Mouse (Mus musculus): ENCODE data around the gene Gpank1. TPM values are rescaled to one million over a fixed set of nuclear protein-coding genes. Genes with fewer than 3 reads are reported as not detected.

The Gpank1 gene
- polyA plus RNA-seq, 1 experiment from 2014 or later, result 22.3 TPM

GRCm38 (mm10) chr17:35083929-35084497, 37.2 kb upstream of the Gpank1 start:
- no peaks in the 10 kb centered on the region for H3K36me3 ChIP-seq (ENCODE audit: insufficient read depth, low read length)
- 66% methylated on average over 3 of the region's 3 CpGs for WGBS

GRCm38 (mm10) chr17:35085208-35085865, 35.9 kb upstream of the Gpank1 start, which contains the start of gene Ly6g6f:
Gene Ly6g6f (minus strand): TSS chr17:35085610.
- no peak within 1 kb of the TSS for H3K9ac ChIP-seq (replicated peaks; ENCODE audit: low read length)
- no peaks in the 10 kb centered on the region for H3K27me3 ChIP-seq (ENCODE audit: insufficient read depth, low read length)
- ATAC-seq (ENCODE audit: low FRiP score, low TSS enrichment), result no peak
- H3K4me1 ChIP-seq (ENCODE audit: insufficient read depth, low read length), result peaks cover 7% of the 10 kb centered on the region
- H3K4me3 ChIP-seq (ENCODE audit: low read length), result no peak within 1 kb of the TSS
- no peaks in the 10 kb centered on the region for H3K9me3 ChIP-seq (ENCODE audit: low read length)
- no peak within 1 kb of the TSS for H3K27ac ChIP-seq (ENCODE audit: low read length)
- H3K4me2 ChIP-seq (replicated peaks; ENCODE audit: low read depth, low read length), result no peak within 1 kb of the TSS
- 74% methylated on average over 7 of the region's 7 CpGs for WGBS
- H3K36me3 ChIP-seq (ENCODE audit: insufficient read depth, low read length), result no peaks in the 10 kb centered on the region

More at GRCm38 (mm10) chr17:35083929-35084497, 37.2 kb upstream of the Gpank1 start:
- H3K27me3 ChIP-seq (ENCODE audit: insufficient read depth, low read length), result no peaks in the 10 kb centered on the region
- no peak for ATAC-seq (ENCODE audit: low FRiP score, low TSS enrichment)
- H3K9ac ChIP-seq (replicated peaks; ENCODE audit: low read length), result no peak overlapping the region
- H3K9me3 ChIP-seq (ENCODE audit: low read length), result no peaks in the 10 kb centered on the region
- no peak overlapping the region for H3K27ac ChIP-seq (ENCODE audit: low read length)
- H3K4me2 ChIP-seq (replicated peaks; ENCODE audit: low read depth, low read length), result no peak overlapping the region
- H3K4me1 ChIP-seq (ENCODE audit: insufficient read depth, low read length), result no peaks in the 10 kb centered on the region
- H3K4me3 ChIP-seq (ENCODE audit: low read length), result no peak overlapping the region

GRCm38 (mm10) chr17:35088151-35088550, 33.1 kb upstream of the Gpank1 start:
- Histone ChIP-seq H3K27me3 (ENCODE audit: insufficient read depth, low read length) (no peaks in the 10 kb centered on the region), H3K4me3 (ENCODE audit: low read length) (no peak overlapping the region), H3K9me3 (ENCODE audit: low read length) (no peaks in the 10 kb centered on the region), H3K36me3 (ENCODE audit: insufficient read depth, low read length) (peaks cover 16% of the 10 kb centered on the region), H3K27ac (ENCODE audit: low read length) (no peak overlapping the region), H3K4me1 (ENCODE audit: insufficient read depth, low read length) (peaks cover 21% of the 10 kb centered on the region), H3K4me2 (replicated peaks; ENCODE audit: low read depth, low read length) (no peak overlapping the region), H3K9ac (replicated peaks; ENCODE audit: low read length) (no peak overlapping the region)
- ATAC-seq (ENCODE audit: low FRiP score, low TSS enrichment), result no peak
- WGBS, result 51% methylated on average over 2 of the region's 2 CpGs

GRCm38 (mm10) chr17:35088825-35089644, 32.2 kb upstream of the Gpank1 start, which contains the start of gene Abhd16a:
Gene Abhd16a (plus strand): TSS chr17:35089263.
- Histone ChIP-seq H3K9me3 (ENCODE audit: low read length) (no peaks in the 10 kb centered on the region), H3K4me3 (ENCODE audit: low read length) (peak within 1 kb of the TSS; percentile 73), H3K4me2 (replicated peaks; ENCODE audit: low read depth, low read length) (peak within 1 kb of the TSS; percentile 81), H3K36me3 (ENCODE audit: insufficient read depth, low read length) (peaks cover 18% of the 10 kb centered on the region), H3K27me3 (ENCODE audit: insufficient read depth, low read length) (no peaks in the 10 kb centered on the region), H3K27ac (ENCODE audit: low read length) (peak within 1 kb of the TSS; percentile 97), H3K4me1 (ENCODE audit: insufficient read depth, low read length) (peaks cover 21% of the 10 kb centered on the region), H3K9ac (replicated peaks; ENCODE audit: low read length) (peak within 1 kb of the TSS; percentile 91)
- 3% methylated on average over 61 of the region's 67 CpGs for WGBS
- ATAC-seq (ENCODE audit: low FRiP score, low TSS enrichment), result peak; percentile 97

GRCm38 (mm10) chr17:35090166-35090932, 30.9 kb upstream of the Gpank1 start:
- Histone ChIP-seq H3K4me1 (ENCODE audit: insufficient read depth, low read length) (peaks cover 21% of the 10 kb centered on the region), H3K9ac (replicated peaks; ENCODE audit: low read length) (peak overlapping the region; percentile 91), H3K4me3 (ENCODE audit: low read length) (peak overlapping the region; percentile 73), H3K4me2 (replicated peaks; ENCODE audit: low read depth, low read length) (peak overlapping the region; percentile 81), H3K27me3 (ENCODE audit: insufficient read depth, low read length) (no peaks in the 10 kb centered on the region), H3K9me3 (ENCODE audit: low read length) (no peaks in the 10 kb centered on the region), H3K36me3 (ENCODE audit: insufficient read depth, low read length) (peaks cover 29% of the 10 kb centered on the region), H3K27ac (ENCODE audit: low read length) (peak overlapping the region; percentile 97; the same call in 1 of the 2 replicates)
- 61% methylated on average over 8 of the region's 8 CpGs for WGBS
- ATAC-seq (ENCODE audit: low FRiP score, low TSS enrichment), result no peak

GRCm38 (mm10) chr17:35092403-35093198, 28.7 kb upstream of the Gpank1 start:
- peaks cover 48% of the 10 kb centered on the region for H3K36me3 ChIP-seq (ENCODE audit: insufficient read depth, low read length)

GRCm38 (mm10) chr17:35094475-35095365, 26.5 kb upstream of the Gpank1 start:
- H3K4me2 ChIP-seq (replicated peaks; ENCODE audit: low read depth, low read length), result no peak overlapping the region
- H3K4me1 ChIP-seq (ENCODE audit: insufficient read depth, low read length), result peaks cover 23% of the 10 kb centered on the region
- ATAC-seq (ENCODE audit: low FRiP score, low TSS enrichment), result no peak
- H3K36me3 ChIP-seq (ENCODE audit: insufficient read depth, low read length), result peaks cover 60% of the 10 kb centered on the region
- H3K9me3 ChIP-seq (ENCODE audit: low read length), result no peaks in the 10 kb centered on the region
- H3K9ac ChIP-seq (replicated peaks; ENCODE audit: low read length), result no peak overlapping the region
- H3K4me3 ChIP-seq (ENCODE audit: low read length), result no peak overlapping the region
- H3K27ac ChIP-seq (ENCODE audit: low read length), result no peak overlapping the region
- WGBS, result 90% methylated on average over 15 of the region's 15 CpGs
- H3K27me3 ChIP-seq (ENCODE audit: insufficient read depth, low read length), result no peaks in the 10 kb centered on the region

More at GRCm38 (mm10) chr17:35092403-35093198, 28.7 kb upstream of the Gpank1 start:
- H3K4me2 ChIP-seq (replicated peaks; ENCODE audit: low read depth, low read length), result no peak overlapping the region
- no peak for ATAC-seq (ENCODE audit: low FRiP score, low TSS enrichment)
- peak overlapping the region; percentile 53; the same call in 1 of the 2 replicates for H3K27ac ChIP-seq (ENCODE audit: low read length)
- no peaks in the 10 kb centered on the region for H3K9me3 ChIP-seq (ENCODE audit: low read length)
- no peak overlapping the region for H3K9ac ChIP-seq (replicated peaks; ENCODE audit: low read length)
- peaks cover 23% of the 10 kb centered on the region for H3K4me1 ChIP-seq (ENCODE audit: insufficient read depth, low read length)
- 75% methylated on average over 14 of the region's 14 CpGs for WGBS
- H3K4me3 ChIP-seq (ENCODE audit: low read length), result no peak overlapping the region
- no peaks in the 10 kb centered on the region for H3K27me3 ChIP-seq (ENCODE audit: insufficient read depth, low read length)

- Histone ChIP-seq H3K4me2 (replicated peaks; ENCODE audit: low read depth, low read length) (no peak overlapping the region), H3K27me3 (ENCODE audit: insufficient read depth, low read length) (no peaks in the 10 kb centered on the region), H3K4me1 (ENCODE audit: insufficient read depth, low read length) (peaks cover 28% of the 10 kb centered on the region), H3K4me3 (ENCODE audit: low read length) (no peak overlapping the region), H3K9ac (replicated peaks; ENCODE audit: low read length) (peak overlapping the region; percentile 35; the same call in 1 of the 2 replicates), H3K9me3 (ENCODE audit: low read length) (no peaks in the 10 kb centered on the region), H3K36me3 (ENCODE audit: insufficient read depth, low read length) (peaks cover 72% of the 10 kb centered on the region), H3K27ac (ENCODE audit: low read length) (no peak overlapping the region)
- ATAC-seq (ENCODE audit: low FRiP score, low TSS enrichment), result no peak
- WGBS, result 78% methylated on average over 12 of the region's 12 CpGs
These were observed 24.7 kb upstream of the Gpank1 start for GRCm38 (mm10) chr17:35096597-35096996.

All from kidney, embryonic 16.5 days (tissue).